Mouse (Mus musculus) spleen, adult 10 weeks (tissue): Measurements from ENCODE around the gene Emx2. TPM values are rescaled to one million over a fixed set of nuclear protein-coding genes. Genes with fewer than 3 reads are reported as not detected.

Experiments
- polyA plus RNA-seq: library from polyadenylated mRNA; stranded (reverse); fragments of 350-450 nt; fragmentation: Illumina TruSeq; extraction: RNeasy Lipid Tissue Mini Kit (QIAGEN cat#74804); gene quantifications from one replicate; pipeline ENCODE4 v1.2.3, GENCODE M21; 2015; ENCODE audit warnings: low replicate concordance; ENCODE audit not compliant: insufficient read depth

Emx2 gene
- polyA plus RNA-seq = not detected

GRCm38 (mm10) chr19:59457951-59458742 lies at the start of gene Emx2:
Gene Emx2 (plus strand): TSS chr19:59458372.

Other genes starting within 250 kb of the Emx2 start
- gene Kcnk18, start 239.2 kb upstream of the Emx2 start, polyA plus RNA-seq = not detected
- gene Slc18a2, start 197.5 kb upstream of the Emx2 start, polyA plus RNA-seq = 0.75 TPM
- 5.3 TPM for gene Rps12-ps3, start 136.1 kb upstream of the Emx2 start, polyA plus RNA-seq
- gene Pdzd8, start 112.6 kb upstream of the Emx2 start, polyA plus RNA-seq = 34.9 TPM